Mouse (Mus musculus) ES-E14 (cell line): ENCODE data around the gene Ms4a14.

Source experiments
- ZC3H11A ChIP-seq: IDR thresholded peaks from 2 replicates; pipeline ENCODE4 v1.6.1; 2012; ENCODE audit warnings: low read depth, mild to moderate bottlenecking, inconsistent platforms, low read length, borderline replicate concordance
- ZNF384 ChIP-seq: IDR thresholded peaks from 2 replicates; pipeline ENCODE4 v1.6.1; 2012; ENCODE audit warnings: low read depth, low read length, inconsistent platforms

DNA sequence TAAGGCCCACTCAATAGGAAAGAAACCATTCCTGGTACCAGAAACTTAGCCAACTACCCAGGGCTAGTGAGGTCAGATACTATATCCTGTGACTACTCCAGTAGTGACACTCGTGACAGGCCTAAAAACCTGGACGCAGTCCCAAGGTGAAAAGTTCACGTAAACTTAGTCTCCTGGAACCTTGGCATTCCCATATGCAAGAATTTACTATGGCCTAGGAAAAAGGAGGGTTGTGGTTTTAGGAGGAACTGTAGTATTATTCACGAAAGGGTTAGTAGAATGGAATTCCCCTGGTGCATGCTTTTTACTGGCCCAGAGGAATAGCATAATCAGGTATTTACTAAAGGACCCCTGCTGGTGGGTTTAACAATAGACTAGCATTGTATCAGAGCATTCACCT is 2.5 kb upstream of the Ms4a14 start:
- TF ChIP-seq ZNF384 (no peak), ZC3H11A (no peak)
